Mouse (Mus musculus) C2C12 (cell line): ENCODE results near the gene Tmem245. TPM values are rescaled to one million over a fixed set of nuclear protein-coding genes. Genes with fewer than 3 reads are reported as not detected.
A peak's percentile ranks its signal among the peaks of the same experiment; 100 is the strongest.

Experiments used
- H3K27me3 ChIP-seq: one replicate; pipeline ENCODE4 v1.6.1; 2011; ENCODE audit not compliant: control insufficient read depth, insufficient read depth, insufficient read length
- H3K36me3 ChIP-seq: one replicate; pipeline ENCODE4 v1.6.1; 2011; ENCODE audit not compliant: control insufficient read depth, insufficient read depth
- H3K4me3 ChIP-seq: one replicate; pipeline ENCODE4 v1.5.1; 2011; ENCODE audit warnings: mild to moderate bottlenecking, control low read depth; ENCODE audit not compliant: poor library complexity, insufficient read depth, severe bottlenecking
- H3K79me2 ChIP-seq: one replicate; pipeline ENCODE4 v1.6.1; 2011; ENCODE audit not compliant: control insufficient read depth, insufficient read depth
- H3K79me3 ChIP-seq: one replicate; pipeline ENCODE4 v1.6.1; 2011; ENCODE audit warnings: low read depth, control low read depth
- H3ac ChIP-seq: one replicate; pipeline ENCODE3; 2011; ENCODE audit warnings: low read depth; ENCODE audit not compliant: control insufficient read depth, insufficient read length
- CEBPB ChIP-seq: IDR thresholded peaks from one replicate; pipeline ENCODE4 v1.6.1; 2011; ENCODE audit warnings: low read depth, mild to moderate bottlenecking, control low read depth, moderate library complexity
- CTCF ChIP-seq: IDR thresholded peaks from one replicate; pipeline ENCODE4 v1.5.1; 2011; ENCODE audit not compliant: control insufficient read depth, insufficient read depth, insufficient read length
- FOSL1 ChIP-seq: IDR thresholded peaks from one replicate; pipeline ENCODE4 v1.8.0; 2011; ENCODE audit warnings: mild to moderate bottlenecking, low read length; ENCODE audit not compliant: poor library complexity, insufficient read depth, severe bottlenecking
- MAX ChIP-seq: IDR thresholded peaks from one replicate; pipeline ENCODE4 v1.6.1; 2011; ENCODE audit warnings: mild to moderate bottlenecking, control low read depth
- MYOD1 ChIP-seq: IDR thresholded peaks from one replicate; pipeline ENCODE4 v1.6.1; 2011; ENCODE audit warnings: low read depth; ENCODE audit not compliant: control insufficient read depth, insufficient read length
- MYOG ChIP-seq: IDR thresholded peaks from one replicate; pipeline ENCODE4 v1.6.1; 2011; ENCODE audit not compliant: control insufficient read depth, insufficient read length; ENCODE audit errors: extremely low read depth
- USF1 ChIP-seq: IDR thresholded peaks from one replicate; pipeline ENCODE4 v1.6.1; 2011; ENCODE audit warnings: low read depth, mild to moderate bottlenecking, control low read depth, moderate library complexity
- polyA plus RNA-seq: library from polyadenylated mRNA; unstranded; fragments of >200 nt; fragmentation: generic; extraction: Trizol; gene quantifications from one replicate; pipeline ENCODE4 v1.2.1, GENCODE M21; 2012; ENCODE audit warnings: missing spikeins

Gene Tmem245
- polyA plus RNA-seq, 1 experiment = 5.7 TPM

DNA sequence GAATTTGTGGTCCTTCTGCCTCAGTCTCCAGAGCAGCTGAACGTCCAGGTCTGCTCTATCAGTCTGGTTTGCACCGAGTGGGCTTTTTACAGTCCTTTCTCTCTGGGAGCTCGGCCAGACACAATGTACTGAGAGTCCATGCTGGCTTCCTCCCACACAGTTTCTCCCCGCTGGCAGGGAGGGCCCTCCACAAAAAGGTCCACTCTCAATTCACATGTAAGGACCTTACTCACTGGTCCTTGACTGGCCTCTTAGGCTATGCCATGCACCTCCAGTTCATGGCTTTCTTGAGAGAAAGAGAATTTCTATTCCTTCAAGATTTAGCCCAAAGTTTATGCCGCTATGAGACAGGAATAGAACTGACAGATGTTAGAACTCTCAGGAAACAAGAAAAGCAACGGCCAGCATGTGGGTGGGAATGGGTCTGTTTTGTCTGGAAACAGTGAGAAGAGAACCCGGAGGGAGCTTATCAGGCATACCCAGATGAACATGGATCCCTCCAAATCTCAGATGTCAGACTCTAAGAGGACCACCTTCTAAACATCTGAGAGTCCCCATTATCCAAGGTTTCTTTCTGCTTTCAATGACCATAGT lies 18.4 kb upstream of the Tmem245 start:
- Histone ChIP-seq H3K4me3 (no peak overlapping the region), H3K27me3 (no peaks in the 10 kb centered on the region), H3K79me2 (no peaks in the 10 kb centered on the region), H3ac (no peak overlapping the region), H3K79me3 (no peaks in the 10 kb centered on the region), H3K36me3 (no peaks in the 10 kb centered on the region)
- TF ChIP-seq CTCF = no peak
- no peak for TF ChIP-seq CEBPB
- no peak for TF ChIP-seq MAX
- TF ChIP-seq FOSL1 = no peak
- no peak for TF ChIP-seq USF1
- TF ChIP-seq MYOG = no peak
- TF ChIP-seq MYOD1 = no peak

GRCm38 (mm10) chr4:56963687-56964086 lies 16.4 kb upstream of the Tmem245 start:
- H3K79me3 ChIP-seq = no peaks in the 10 kb centered on the region
- no peaks in the 10 kb centered on the region for H3K79me2 ChIP-seq
- H3K36me3 ChIP-seq = no peaks in the 10 kb centered on the region
- H3ac ChIP-seq = no peak overlapping the region
- TF ChIP-seq FOSL1 = no peak
- TF ChIP-seq MAX = no peak
- H3K4me3 ChIP-seq = no peak overlapping the region
- H3K27me3 ChIP-seq = no peaks in the 10 kb centered on the region

DNA sequence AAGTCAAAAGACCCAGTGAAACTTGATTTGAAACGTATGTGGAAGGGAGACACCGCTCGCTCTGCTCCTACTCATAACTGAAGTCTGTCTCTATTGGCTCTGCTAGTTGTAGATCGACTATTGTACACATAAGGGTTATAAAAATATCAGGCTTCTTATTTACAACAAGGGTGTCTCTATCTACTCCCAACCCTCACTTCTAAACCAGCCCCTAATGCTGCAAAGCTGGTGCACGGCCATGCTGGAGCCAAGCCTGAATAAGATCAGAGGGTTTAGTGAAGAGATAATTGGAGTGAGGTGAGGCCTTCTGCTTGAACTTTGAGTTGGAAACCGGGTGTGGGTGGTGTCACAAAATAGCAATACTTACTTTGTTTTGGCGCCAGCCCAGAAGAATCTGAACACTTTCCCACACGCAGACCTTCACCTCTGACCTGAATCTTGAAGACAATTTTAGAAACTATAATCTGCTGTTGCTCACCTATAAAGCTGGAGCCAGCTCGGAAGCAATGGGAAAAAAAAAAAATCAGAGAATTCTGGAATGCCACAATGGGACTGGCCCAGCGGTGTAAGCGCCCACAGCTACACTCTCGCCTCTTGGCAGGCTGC lies 14.2 kb upstream of the Tmem245 start:
- no peaks in the 10 kb centered on the region for H3K79me2 ChIP-seq
- no peak for TF ChIP-seq CTCF
- TF ChIP-seq CEBPB = no peak
- no peak for TF ChIP-seq MYOD1
- no peak for TF ChIP-seq MYOG
- no peak for TF ChIP-seq USF1
- TF ChIP-seq MAX = no peak
- TF ChIP-seq FOSL1 = no peak
- H3K27me3 ChIP-seq = no peaks in the 10 kb centered on the region
- no peak overlapping the region for H3K4me3 ChIP-seq
- no peak overlapping the region for H3ac ChIP-seq
- H3K36me3 ChIP-seq = no peaks in the 10 kb centered on the region
- no peaks in the 10 kb centered on the region for H3K79me3 ChIP-seq

GRCm38 (mm10) chr4:56957518-56957917 lies 10.3 kb upstream of the Tmem245 start:
- TF ChIP-seq MYOG (no peak), CTCF (no peak)
- Histone ChIP-seq H3K27me3 (no peaks in the 10 kb centered on the region), H3ac (no peak overlapping the region), H3K4me3 (no peak overlapping the region), H3K79me3 (no peaks in the 10 kb centered on the region), H3K36me3 (no peaks in the 10 kb centered on the region), H3K79me2 (no peaks in the 10 kb centered on the region)

DNA sequence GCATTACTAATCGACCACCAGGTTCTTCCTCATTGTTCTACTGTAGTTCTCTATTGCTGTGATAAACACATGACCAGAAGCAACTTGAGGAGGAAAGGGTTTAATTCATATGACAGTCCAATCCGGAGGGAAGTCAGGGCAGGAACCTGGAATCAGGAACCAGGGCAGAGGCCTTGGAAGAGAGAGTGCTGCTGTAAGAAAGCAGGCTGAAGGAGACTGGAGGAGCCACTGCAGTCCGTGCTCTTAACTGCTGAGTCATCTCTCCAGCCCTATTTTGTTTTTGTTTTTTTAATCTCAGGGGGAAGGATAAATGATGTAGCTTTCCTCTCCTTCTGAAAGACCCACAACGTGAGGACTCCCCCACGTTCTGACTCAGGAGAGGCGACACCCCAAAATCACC lies 6.0 kb upstream of the Tmem245 start:
- H3K27me3 ChIP-seq = no peaks in the 10 kb centered on the region
- no peaks in the 10 kb centered on the region for H3K79me3 ChIP-seq
- no peak for TF ChIP-seq FOSL1
- TF ChIP-seq MYOG = no peak
- no peak for TF ChIP-seq CEBPB
- no peak for TF ChIP-seq USF1
- TF ChIP-seq MAX = no peak
- no peaks in the 10 kb centered on the region for H3K79me2 ChIP-seq
- no peak overlapping the region for H3ac ChIP-seq
- H3K4me3 ChIP-seq = no peak overlapping the region
- H3K36me3 ChIP-seq = no peaks in the 10 kb centered on the region

- no peak overlapping the region for H3K4me3 ChIP-seq
- TF ChIP-seq FOSL1 = no peak
- TF ChIP-seq MAX = no peak
- no peak for TF ChIP-seq MYOG
- peak; percentile 25 for TF ChIP-seq USF1
- no peak for TF ChIP-seq CEBPB
- TF ChIP-seq MYOD1 = no peak
- H3ac ChIP-seq = no peak overlapping the region
- H3K36me3 ChIP-seq = no peaks in the 10 kb centered on the region
- peaks cover 5% of the 10 kb centered on the region for H3K79me2 ChIP-seq
- H3K79me3 ChIP-seq = no peaks in the 10 kb centered on the region
- no peaks in the 10 kb centered on the region for H3K27me3 ChIP-seq
Measured at GRCm38 (mm10) chr4:56951701-56952100, 4.5 kb upstream of the Tmem245 start.
